Mouse (Mus musculus) midbrain, postnatal 0 days (tissue): ENCODE results near the gene Map4k4. TPM values are rescaled to one million over a fixed set of nuclear protein-coding genes. Genes with fewer than 3 reads are reported as not detected.

ENCODE experiments used
- ATAC-seq: fragments of 200-750 bp; cut with Nextera tagmentation; 2 replicates; pipeline ENCODE4 v1.8.0; 2017; ENCODE audit warnings: moderate number of reproducible peaks, mild to moderate bottlenecking, moderate TSS enrichment, moderate library complexity; ENCODE audit not compliant: low FRiP score
- DNase-seq: peaks from one replicate; pipeline ENCODE4 v3.0.0-alpha.2; 2015; ENCODE audit warnings: low spot score
- H3K27ac ChIP-seq: fragments of 300-500 bp; sonication (generic); 2 replicates; pipeline ENCODE4 v1.5.1; 2014; ENCODE audit warnings: low read depth, mild to moderate bottlenecking, low read length, mixed read lengths
- H3K27me3 ChIP-seq: fragments of 300-500 bp; sonication (generic); 2 replicates; pipeline ENCODE4 v1.6.1; 2014; ENCODE audit warnings: low read length, control low read depth, mixed read lengths; ENCODE audit not compliant: insufficient read depth
- H3K36me3 ChIP-seq: fragments of 300-500 bp; sonication (generic); 2 replicates; pipeline ENCODE4 v1.6.1; 2014; ENCODE audit warnings: low read length, control low read depth, mixed read lengths; ENCODE audit not compliant: insufficient read depth
- H3K4me1 ChIP-seq: fragments of 300-500 bp; sonication (generic); 2 replicates; pipeline ENCODE4 v1.6.1; 2014; ENCODE audit warnings: mild to moderate bottlenecking, control low read depth, antibody characterized with exemption, low read length, mixed read lengths; ENCODE audit not compliant: insufficient read depth
- H3K4me2 ChIP-seq: fragments of 300-500 bp; sonication (generic); 2 replicates; pipeline ENCODE4 v1.6.1; 2014; ENCODE audit warnings: low read depth, mild to moderate bottlenecking, low read length, mixed read lengths; ENCODE audit not compliant: poor library complexity, severe bottlenecking
- H3K4me3 ChIP-seq: fragments of 300-500 bp; sonication (generic); 2 replicates; pipeline ENCODE4 v1.5.1; 2014; ENCODE audit warnings: low read depth, mild to moderate bottlenecking, low read length, moderate library complexity
- H3K9ac ChIP-seq: fragments of 300-500 bp; sonication (generic); replicated peaks from 2 replicates; pipeline ENCODE4 v1.6.1; 2014; ENCODE audit warnings: mild to moderate bottlenecking, low read length, moderate library complexity, mixed read lengths; ENCODE audit not compliant: poor library complexity, severe bottlenecking
- H3K9me3 ChIP-seq: fragments of 300-500 bp; sonication (generic); 2 replicates; pipeline ENCODE4 v1.6.1; 2016; ENCODE audit warnings: low read length, control low read depth
- CTCF ChIP-seq: IDR thresholded peaks from 2 replicates; pipeline ENCODE4 v1.5.1; 2016; ENCODE audit warnings: antibody characterized with exemption, mild to moderate bottlenecking
- WGBS: fragments of 180-500 bp; shearing (Covaris S2); extraction: QIAGEN DNeasy Blood & Tissue Kit; methylation state at CpG from one replicate; pipeline ENCODE4 v1.1.7; 2014; 5-methylcytosine and 5-hydroxymethylcytosine counted together
- polyA plus RNA-seq: library from polyadenylated mRNA; unstranded; fragments of >200 nt; fragmentation: Nextera tagmentation; extraction: Ambion mirVana; gene quantifications from 2 replicates; pipeline ENCODE4 v1.2.1, GENCODE M21; 2015
- total RNA-seq: library from RNA; depleted of rRNA; stranded (reverse); fragments of >200 nt; gene quantifications from 2 replicates; pipeline ENCODE4 v1.2.3, GENCODE M21; 2014

Gene Map4k4
- total and polyA plus RNA-seq, 2 experiments from 2014 or later = 30.6 to 185 TPM

DNA sequence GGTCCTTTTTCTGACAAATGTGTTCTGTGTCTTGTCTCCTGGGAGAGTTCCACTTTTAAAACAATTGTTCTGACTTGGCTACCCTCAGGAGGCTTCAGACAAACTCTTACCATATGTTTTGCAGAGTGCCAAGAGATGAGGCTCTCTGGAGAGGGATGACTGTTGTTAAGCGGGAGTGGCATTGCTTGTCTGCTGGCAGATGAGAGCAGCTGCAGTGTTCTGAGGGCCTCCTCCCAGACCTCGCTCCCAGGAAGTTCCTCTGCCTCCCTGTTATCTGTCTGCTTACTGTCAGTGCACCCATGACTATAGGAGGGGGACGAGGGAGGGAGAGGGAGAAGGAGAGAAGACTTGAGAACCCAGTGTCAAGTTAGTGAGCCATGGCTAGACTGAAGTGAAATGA is 64.7 kb downstream of the Map4k4 start:
- DNase-seq (no peak), ATAC-seq (no peak)
- Histone ChIP-seq H3K27me3 (no peaks in the 10 kb centered on the region), H3K9ac (no peak overlapping the region), H3K4me2 (no peak overlapping the region), H3K27ac (no peak overlapping the region), H3K36me3 (0 out of 2 replicates have a peak, but pooled peaks cover 2% of the 10 kb centered on the region), H3K4me1 (peaks cover 6% of the 10 kb centered on the region; the same call in 1 of the 2 replicates), H3K4me3 (no peak overlapping the region), H3K9me3 (no peaks in the 10 kb centered on the region)
- 69% methylated on average over 3 of the region's 3 CpGs for WGBS
- no peak for TF ChIP-seq CTCF

DNA sequence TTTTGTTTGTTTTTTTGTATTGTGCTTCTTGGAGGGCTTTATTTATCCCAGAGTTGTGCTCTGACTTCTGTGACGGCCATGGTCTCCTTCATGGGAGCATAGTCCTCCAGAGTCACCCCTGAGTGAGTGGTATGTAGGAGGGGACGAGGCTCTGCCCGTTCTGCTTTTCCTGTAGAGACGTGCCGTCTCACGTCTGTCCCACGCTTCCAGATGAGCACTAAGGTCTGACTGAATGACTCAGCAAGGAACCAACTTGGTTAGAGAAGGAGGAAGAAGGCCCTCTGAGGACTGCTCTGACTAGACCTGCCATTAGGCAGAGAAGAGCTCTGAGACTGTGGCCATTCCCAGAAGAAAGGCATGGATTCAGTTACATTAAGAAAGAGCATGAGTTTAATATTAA is 68.3 kb downstream of the Map4k4 start:
- no peak overlapping the region for H3K4me2 ChIP-seq
- H3K4me3 ChIP-seq = no peak overlapping the region
- WGBS = 74% methylated on average over 7 of the region's 7 CpGs
- TF ChIP-seq CTCF = no peak
- H3K27ac ChIP-seq = no peak overlapping the region
- H3K4me1 ChIP-seq = peaks cover 3% of the 10 kb centered on the region; the same call in 1 of the 2 replicates
- ATAC-seq = no peak
- H3K9ac ChIP-seq = no peak overlapping the region
- no peaks in the 10 kb centered on the region for H3K9me3 ChIP-seq
- H3K36me3 ChIP-seq = 0 out of 2 replicates have a peak, but pooled peaks cover 2% of the 10 kb centered on the region
- no peaks in the 10 kb centered on the region for H3K27me3 ChIP-seq
- no peak for DNase-seq

- Histone ChIP-seq H3K9ac (no peak overlapping the region), H3K27me3 (no peaks in the 10 kb centered on the region), H3K9me3 (no peaks in the 10 kb centered on the region), H3K36me3 (0 out of 2 replicates have a peak, but pooled peaks cover 2% of the 10 kb centered on the region), H3K4me3 (no peak overlapping the region), H3K4me1 (peaks cover 3% of the 10 kb centered on the region; the same call in 1 of the 2 replicates), H3K4me2 (no peak overlapping the region), H3K27ac (no peak overlapping the region; the same call in 1 of the 2 replicates)
- WGBS = 59% methylated on average over 2 of the region's 2 CpGs
- peak; percentile 47 for TF ChIP-seq CTCF
- DNase-seq (peak; percentile 73), ATAC-seq (no peak)
Observed at GRCm38 (mm10) chr1:39969771-39970406, 69.2 kb downstream of the Map4k4 start.

- H3K9me3 ChIP-seq = no peaks in the 10 kb centered on the region
- ATAC-seq (no peak), DNase-seq (no peak)
- TF ChIP-seq CTCF = no peak
- H3K4me3 ChIP-seq = no peak overlapping the region
- H3K4me1 ChIP-seq = peaks cover 3% of the 10 kb centered on the region; the same call in 1 of the 2 replicates
- WGBS = 64% methylated on average over 7 of the region's 7 CpGs
- H3K27me3 ChIP-seq = no peaks in the 10 kb centered on the region
- H3K4me2 ChIP-seq = no peak overlapping the region
- H3K9ac ChIP-seq = no peak overlapping the region
- H3K36me3 ChIP-seq = peaks cover 15% of the 10 kb centered on the region; the same call in 1 of the 2 replicates
- peak overlapping the region; percentile 1; the same call in 1 of the 2 replicates for H3K27ac ChIP-seq
Observed at GRCm38 (mm10) chr1:39972411-39972810, 71.7 kb downstream of the Map4k4 start.

DNA sequence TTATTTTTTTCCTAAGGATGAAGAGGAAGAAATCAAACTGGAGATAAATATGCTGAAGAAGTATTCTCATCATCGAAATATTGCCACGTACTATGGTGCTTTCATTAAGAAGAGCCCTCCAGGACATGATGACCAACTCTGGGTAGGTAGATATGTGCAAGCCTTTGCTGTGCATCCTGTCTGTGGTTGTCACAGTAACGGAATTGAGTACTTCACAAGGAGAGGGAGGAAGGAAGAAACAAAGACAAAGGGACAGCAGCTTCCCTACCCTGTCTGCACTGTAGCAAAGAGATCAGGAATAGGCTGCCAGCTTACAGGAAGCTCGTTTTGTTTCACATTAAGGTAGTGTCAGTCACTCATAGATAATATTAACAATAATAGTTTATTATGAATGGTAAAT is 73.2 kb downstream of the Map4k4 start:
- Histone ChIP-seq H3K27ac (no peak overlapping the region), H3K27me3 (no peaks in the 10 kb centered on the region), H3K4me3 (no peak overlapping the region), H3K9me3 (no peaks in the 10 kb centered on the region), H3K9ac (no peak overlapping the region), H3K36me3 (peaks cover 25% of the 10 kb centered on the region; the same call in 1 of the 2 replicates), H3K4me1 (peaks cover 3% of the 10 kb centered on the region; the same call in 1 of the 2 replicates), H3K4me2 (no peak overlapping the region)
- WGBS = 80% methylated on average over 4 of the region's 4 CpGs
- no peak for ATAC-seq
- no peak for DNase-seq
- no peak for TF ChIP-seq CTCF

GRCm38 (mm10) chr1:39975005-39975404 is 74.3 kb downstream of the Map4k4 start:
- no peaks in the 10 kb centered on the region; the same call in 1 of the 2 replicates for H3K4me1 ChIP-seq
- WGBS = 88% methylated on average over 2 of the region's 2 CpGs
- no peak overlapping the region for H3K9ac ChIP-seq
- ATAC-seq (no peak), DNase-seq (no peak)
- H3K36me3 ChIP-seq = peaks cover 23% of the 10 kb centered on the region; the same call in 1 of the 2 replicates
- H3K27ac ChIP-seq = no peak overlapping the region
- H3K27me3 ChIP-seq = no peaks in the 10 kb centered on the region
- H3K4me3 ChIP-seq = no peak overlapping the region
- H3K9me3 ChIP-seq = no peaks in the 10 kb centered on the region
- no peak for TF ChIP-seq CTCF
- H3K4me2 ChIP-seq = no peak overlapping the region
